Mouse (Mus musculus) limb, embryonic 14.5 days (tissue): ENCODE measurements at regions not wholly inside any gene's neighbourhood (a gene's known extent, or its start where the extent isn't known, plus 50 kb on each side); places are given as distances from the start of the nearest gene placed in this dataset.

Experiments
- ATAC-seq: fragments of 200-750 bp; cut with Nextera tagmentation; 2 replicates; pipeline ENCODE4 v1.8.0; 2017; ENCODE audit warnings: low read depth, moderate number of reproducible peaks, moderate TSS enrichment; ENCODE audit not compliant: low FRiP score
- DNase-seq: peaks from one replicate; pipeline ENCODE4 v3.0.0-alpha.2; 2015; ENCODE audit warnings: low spot score
- H3K27ac ChIP-seq: fragments of 300-500 bp; sonication (generic); replicated peaks from 2 replicates; pipeline ENCODE4 v1.5.1; 2014; ENCODE audit warnings: low read depth, mild to moderate bottlenecking, low read length, moderate library complexity, mixed read lengths
- H3K27me3 ChIP-seq: fragments of 300-500 bp; sonication (generic); 2 replicates; pipeline ENCODE4 v1.6.1; 2014; ENCODE audit warnings: low read length, mixed read lengths; ENCODE audit not compliant: control insufficient read depth, insufficient read depth
- H3K36me3 ChIP-seq: fragments of 300-500 bp; sonication (generic); 2 replicates; pipeline ENCODE4 v1.6.1; 2014; ENCODE audit warnings: mild to moderate bottlenecking, low read length, moderate library complexity, mixed read lengths; ENCODE audit not compliant: control insufficient read depth, insufficient read depth
- H3K4me1 ChIP-seq: fragments of 300-500 bp; sonication (generic); 2 replicates; pipeline ENCODE4 v1.6.1; 2014; ENCODE audit warnings: antibody characterized with exemption, low read length, mixed read lengths; ENCODE audit not compliant: control insufficient read depth, insufficient read depth
- H3K4me2 ChIP-seq: fragments of 300-500 bp; sonication (generic); replicated peaks from 2 replicates; pipeline ENCODE4 v1.6.1; 2014; ENCODE audit warnings: low read depth, mild to moderate bottlenecking, low read length, moderate library complexity; ENCODE audit not compliant: severe bottlenecking
- H3K4me3 ChIP-seq: fragments of 300-500 bp; sonication (generic); replicated peaks from 2 replicates; pipeline ENCODE4 v1.5.1; 2014; ENCODE audit warnings: low read length
- H3K9ac ChIP-seq: fragments of 300-500 bp; sonication (generic); 2 replicates; pipeline ENCODE4 v1.6.1; 2014; ENCODE audit warnings: mild to moderate bottlenecking, low read depth, low read length, moderate library complexity; ENCODE audit not compliant: severe bottlenecking
- H3K9me3 ChIP-seq: fragments of 300-500 bp; sonication (generic); 2 replicates; pipeline ENCODE4 v1.6.1; 2016; ENCODE audit warnings: low read length; ENCODE audit not compliant: control insufficient read depth
- POLR2A ChIP-seq: fragments of 200-500 bp; IDR thresholded peaks from 2 replicates; pipeline ENCODE4 v1.8.0; 2012; ENCODE audit warnings: inconsistent platforms, mild to moderate bottlenecking, moderate library complexity, borderline replicate concordance; ENCODE audit not compliant: insufficient read depth, insufficient read length; ENCODE audit errors: extremely low read depth
- WGBS: fragments of 180-500 bp; shearing (Covaris S2); extraction: QIAGEN DNeasy Blood & Tissue Kit; methylation state at CpG from one replicate; pipeline ENCODE4 v1.1.7; 2014; 5-methylcytosine and 5-hydroxymethylcytosine counted together

DNA sequence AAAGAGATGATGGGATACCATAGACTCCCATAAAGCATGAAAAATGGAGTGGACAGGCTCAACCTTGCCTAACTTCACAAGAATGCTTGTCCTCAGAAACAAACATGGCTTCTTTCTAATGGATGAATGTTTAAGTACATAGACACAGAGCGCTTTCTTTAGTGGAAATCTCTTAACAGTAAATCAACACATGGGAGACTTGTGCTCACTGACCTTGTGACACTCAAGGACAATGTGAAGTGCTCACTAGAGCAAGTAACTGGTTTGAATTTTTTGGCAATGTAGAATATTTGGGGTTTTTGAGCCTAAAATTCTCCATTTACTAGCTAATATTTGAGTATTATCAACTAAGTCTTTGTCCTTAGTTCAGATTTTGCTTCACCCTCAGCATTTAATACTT is 88.0 kb downstream of the Tent5c start:
- no peak overlapping the region for H3K27ac ChIP-seq
- no peaks in the 10 kb centered on the region for H3K36me3 ChIP-seq
- peaks cover 4% of the 10 kb centered on the region; the same call in 1 of the 2 replicates for H3K4me1 ChIP-seq
- no peaks in the 10 kb centered on the region for H3K9me3 ChIP-seq
- TF ChIP-seq POLR2A, result no peak
- H3K4me2 ChIP-seq, result no peak overlapping the region
- ATAC-seq (no peak), DNase-seq (no peak)
- no peak overlapping the region for H3K4me3 ChIP-seq
- no peaks in the 10 kb centered on the region for H3K27me3 ChIP-seq
- H3K9ac ChIP-seq, result no peak overlapping the region
- 89% methylated on average over 1 of the region's 1 CpGs for WGBS

DNA sequence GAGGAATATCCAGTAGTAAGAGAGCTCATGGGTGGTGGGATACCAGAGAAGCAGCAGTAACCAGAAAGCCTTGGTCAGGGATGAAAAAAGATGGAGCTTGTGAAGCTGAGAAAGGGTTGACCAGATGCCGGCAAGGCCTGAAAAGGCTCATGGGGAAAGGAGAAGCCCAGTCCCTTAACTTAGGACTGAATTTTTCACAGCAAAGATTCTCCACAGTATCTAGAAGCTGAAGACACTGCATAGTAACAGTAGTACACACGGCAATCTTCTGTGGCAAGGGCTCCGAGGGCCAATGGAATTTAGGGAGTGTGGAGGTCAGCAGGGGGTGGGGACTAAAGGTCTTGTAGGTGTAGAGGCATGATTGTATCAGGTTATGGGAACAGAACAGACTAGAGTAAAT is 91.6 kb downstream of the Tent5c start:
- WGBS, result 83% methylated on average over 3 of the region's 3 CpGs
- H3K9ac ChIP-seq, result no peak overlapping the region
- H3K36me3 ChIP-seq, result no peaks in the 10 kb centered on the region
- no peak overlapping the region for H3K4me3 ChIP-seq
- no peak for ATAC-seq
- no peaks in the 10 kb centered on the region for H3K9me3 ChIP-seq
- TF ChIP-seq POLR2A, result no peak
- no peaks in the 10 kb centered on the region for H3K27me3 ChIP-seq
- no peak overlapping the region for H3K27ac ChIP-seq
- DNase-seq, result no peak
- no peak overlapping the region for H3K4me2 ChIP-seq
- peaks cover 25% of the 10 kb centered on the region for H3K4me1 ChIP-seq

- no peak overlapping the region for H3K4me3 ChIP-seq
- no peaks in the 10 kb centered on the region for H3K36me3 ChIP-seq
- peak overlapping the region; percentile 6; the same call in 1 of the 2 replicates for H3K4me2 ChIP-seq
- TF ChIP-seq POLR2A, result no peak
- H3K9ac ChIP-seq, result 0 out of 2 replicates have a peak overlapping the region, but pooled peaks have one; percentile 18
- ATAC-seq (peak; percentile 91), DNase-seq (peak; percentile 78)
- peak overlapping the region; percentile 75 for H3K27ac ChIP-seq
- no peaks in the 10 kb centered on the region for H3K27me3 ChIP-seq
- H3K4me1 ChIP-seq, result peaks cover 25% of the 10 kb centered on the region
- WGBS, result 9% methylated on average over 9 of the region's 9 CpGs
- H3K9me3 ChIP-seq, result no peaks in the 10 kb centered on the region
Observed at GRCm38 (mm10) chr3:100394911-100395604, 94.1 kb downstream of the Tent5c start.

DNA sequence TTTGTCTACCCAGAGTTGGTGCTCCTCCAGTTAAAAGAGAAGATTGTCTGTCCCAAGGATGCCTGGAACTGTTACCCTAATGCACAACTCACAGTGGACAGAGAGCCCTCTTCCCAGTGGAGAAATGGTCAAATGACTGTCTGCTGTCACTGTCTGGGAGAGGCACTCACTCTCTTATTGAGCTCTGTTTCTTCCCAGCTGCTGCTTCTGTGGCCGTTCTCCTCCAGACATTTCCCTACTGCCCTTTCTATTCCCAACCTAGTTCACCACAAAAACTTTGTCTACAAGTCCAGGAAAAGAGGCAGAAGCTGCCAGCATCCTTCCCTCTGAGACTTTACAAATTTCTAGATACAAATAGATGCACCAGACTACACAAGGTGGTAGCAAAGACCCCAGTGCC is 95.2 kb downstream of the Tent5c start:
- 83% methylated on average over 1 of the region's 1 CpGs for WGBS
- no peak overlapping the region for H3K4me2 ChIP-seq
- no peak for TF ChIP-seq POLR2A
- H3K27me3 ChIP-seq, result no peaks in the 10 kb centered on the region
- H3K4me1 ChIP-seq, result peaks cover 25% of the 10 kb centered on the region
- H3K4me3 ChIP-seq, result no peak overlapping the region
- no peak for DNase-seq
- no peaks in the 10 kb centered on the region for H3K9me3 ChIP-seq
- ATAC-seq, result no peak
- no peak overlapping the region for H3K9ac ChIP-seq
- no peak overlapping the region for H3K27ac ChIP-seq
- H3K36me3 ChIP-seq, result no peaks in the 10 kb centered on the region

GRCm38 (mm10) chr3:100382181-100382580 is 106.9 kb downstream of the Tent5c start:
- Histone ChIP-seq H3K4me1 (no peaks in the 10 kb centered on the region), H3K27ac (no peak overlapping the region), H3K9me3 (no peaks in the 10 kb centered on the region), H3K4me2 (no peak overlapping the region), H3K9ac (no peak overlapping the region), H3K36me3 (no peaks in the 10 kb centered on the region), H3K27me3 (no peaks in the 10 kb centered on the region), H3K4me3 (no peak overlapping the region)
- 55% methylated on average over 1 of the region's 1 CpGs for WGBS
- TF ChIP-seq POLR2A, result no peak
- ATAC-seq (no peak), DNase-seq (no peak)

DNA sequence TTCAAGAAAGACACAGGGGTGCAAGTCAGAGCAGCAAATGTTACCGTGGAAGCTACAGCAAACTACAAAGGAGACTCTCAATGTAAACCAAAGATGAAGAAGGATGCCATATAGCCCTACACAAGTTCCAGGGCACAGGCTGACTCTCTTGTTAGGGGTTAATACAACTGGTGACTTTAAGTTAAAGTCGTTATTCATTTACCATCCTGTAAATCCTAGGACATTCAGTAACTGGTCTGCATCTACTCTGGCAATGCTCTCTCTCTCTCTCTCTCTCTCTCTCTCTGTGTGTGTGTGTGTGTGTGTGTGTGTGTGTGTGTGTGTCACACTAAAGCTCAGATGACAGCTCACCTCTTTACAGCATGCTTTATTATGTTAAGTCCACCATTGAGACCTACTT is 107.8 kb downstream of the Tent5c start:
- DNase-seq (no peak), ATAC-seq (no peak)
- Histone ChIP-seq H3K9me3 (no peaks in the 10 kb centered on the region), H3K4me3 (no peak overlapping the region), H3K4me1 (no peaks in the 10 kb centered on the region), H3K27ac (no peak overlapping the region), H3K4me2 (no peak overlapping the region), H3K27me3 (no peaks in the 10 kb centered on the region), H3K36me3 (no peaks in the 10 kb centered on the region), H3K9ac (no peak overlapping the region)
- TF ChIP-seq POLR2A, result no peak
- WGBS, result 62% methylated on average over 2 of the region's 2 CpGs
